Mouse (Mus musculus) adrenal gland, adult 2 months (tissue): ENCODE results near the gene Gatd1. TPM values are rescaled to one million over a fixed set of nuclear protein-coding genes. Genes with fewer than 3 reads are reported as not detected.
"Not testable (repeated sequence)": the region's sequence is repeated elsewhere in the genome, so short reads cannot be mapped to it uniquely, and the experiment has no call there.

Experiments used
- DNase-seq: peaks from one replicate; pipeline ENCODE4 v3.0.0; 2021
- long read RNA-seq: library from polyadenylated mRNA; stranded (forward); transcript quantifications from one replicate; pipeline ENCODE4 v2.0.0, GENCODE M21; 2021
- polyA plus RNA-seq: library from polyadenylated mRNA; depleted of rRNA; stranded (reverse); fragments of >200 nt; gene quantifications from 2 replicates; pipeline ENCODE4 v1.2.3, GENCODE M21; 2012; rRNA removed
- total RNA-seq, 2 experiments: library from RNA; stranded (reverse); gene quantifications; 2 replicates each; pipeline ENCODE4 v1.2.3; 2021

The Gatd1 gene
- total RNA-seq: 10 to 100 TPM; 29.7 to 41.1 TPM
- polyA plus RNA-seq: 49.5 and 58.2 TPM in 2 replicates
- long read RNA-seq, transcript Gatd1-201 (8 exons, 1,898 nt): major isoform, 31 of 34 reads
- long read RNA-seq, partial matches to known transcripts: 0 of 34 reads
- long read RNA-seq, other reads (novel, unspliced or antisense): 1 of 34 reads

DNA sequence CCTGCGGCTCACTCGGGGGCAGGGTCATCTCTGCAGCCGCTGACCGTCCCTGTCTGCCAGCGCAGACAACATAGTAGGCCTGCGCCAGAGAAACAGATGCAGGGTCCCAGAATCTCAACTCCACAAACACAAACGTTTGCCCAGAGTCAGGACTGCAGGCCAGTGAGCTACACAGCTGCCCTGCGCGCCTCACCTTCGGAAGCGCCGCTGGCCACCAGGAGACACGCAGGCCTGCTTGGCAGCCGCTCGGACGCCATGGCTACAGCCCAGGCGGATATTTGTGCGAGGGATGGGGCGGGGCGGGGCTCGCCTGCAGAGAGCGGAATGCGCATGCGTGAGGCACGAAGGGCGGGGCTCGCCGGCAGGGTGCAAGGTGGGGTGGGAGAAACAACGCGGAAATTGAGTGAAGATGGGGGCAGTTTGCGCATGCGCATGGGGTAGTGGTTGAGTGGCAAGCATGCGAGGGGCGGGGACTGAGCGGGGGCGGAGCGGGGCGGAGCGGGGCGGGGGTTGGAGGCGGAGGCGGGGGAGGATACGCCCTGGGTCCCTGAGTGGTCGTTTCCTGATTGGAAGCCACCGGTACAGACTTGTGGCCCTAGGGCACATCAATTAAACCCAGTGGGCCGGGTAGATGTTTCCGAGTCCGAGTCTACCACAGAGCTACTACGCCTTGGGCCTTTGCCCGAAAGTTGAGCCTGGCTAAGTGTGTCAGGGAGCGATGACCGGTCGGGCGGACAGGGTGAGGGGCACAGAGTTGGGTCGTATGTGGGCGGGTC, at the start of gene Gatd1:
Gatd1 (minus strand) TSS at position 328 of the 776 bp plus-strand sequence.
- peak; percentile 99 for DNase-seq

DNA sequence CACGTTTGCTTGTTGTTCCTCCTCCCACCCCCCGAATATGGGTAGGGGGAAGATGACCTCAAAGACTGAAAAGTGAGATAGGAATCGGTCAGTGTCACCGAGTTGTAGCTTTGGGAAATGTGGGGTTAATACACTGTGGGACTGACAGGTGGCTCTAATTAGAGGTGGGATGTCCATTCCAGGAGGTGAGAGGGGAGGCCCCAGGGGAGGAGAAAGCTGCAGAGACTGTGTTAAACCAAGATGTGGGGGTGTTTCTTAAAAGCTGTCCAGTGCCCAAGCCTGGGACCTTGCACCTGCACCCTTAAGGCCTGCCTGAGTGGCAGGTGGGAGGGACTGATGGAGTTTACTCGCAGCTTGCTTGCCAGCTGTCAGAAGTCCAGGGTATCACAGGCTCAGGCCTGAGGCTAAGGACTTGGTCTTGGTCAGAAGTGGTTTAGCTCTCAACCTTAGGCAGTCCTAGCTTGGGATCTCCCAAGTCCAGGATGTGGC, 48.4 kb upstream of the Gatd1 start:
- peak; percentile 41 for DNase-seq

DNA sequence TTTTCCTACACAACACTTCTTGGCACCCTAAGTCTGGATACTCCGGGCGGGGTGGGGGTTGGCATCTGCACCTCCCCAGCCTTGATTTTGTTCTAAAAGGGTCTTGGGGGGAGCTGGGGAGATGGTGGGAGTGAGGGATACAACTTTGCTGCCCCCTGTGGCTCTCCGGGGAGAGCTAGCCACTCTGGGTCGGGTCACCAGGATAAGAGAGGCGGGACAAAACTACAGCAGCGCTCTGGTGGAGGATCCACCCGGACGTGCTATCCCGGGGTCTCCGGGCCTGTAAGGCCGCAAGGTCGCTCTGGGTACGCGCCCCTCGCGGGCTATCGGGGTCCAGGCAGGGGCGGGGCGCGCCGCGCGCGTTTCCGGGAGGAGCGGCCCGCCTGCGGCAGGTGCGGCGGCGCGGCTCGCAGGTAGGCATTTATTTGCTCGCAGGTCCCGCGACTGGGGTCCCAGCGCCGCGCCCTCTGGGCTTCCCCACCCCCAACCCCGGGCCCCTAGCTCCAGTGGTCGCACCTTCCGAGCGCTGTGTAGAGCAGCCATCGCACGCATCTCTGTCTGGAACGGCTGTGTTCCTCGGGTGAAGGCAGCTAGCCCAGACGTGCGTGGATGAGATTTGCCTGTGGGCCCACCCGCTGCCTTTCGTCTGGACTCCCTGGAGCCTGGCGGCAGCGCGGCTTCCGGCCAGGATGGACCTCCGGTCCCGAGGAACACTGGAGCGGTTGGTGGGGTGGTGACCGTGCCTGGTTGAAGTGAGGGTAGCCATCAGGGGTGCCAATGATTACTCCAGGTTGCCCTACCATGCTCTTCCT, 47.8 kb upstream of the Gatd1 start:
- DNase-seq: peak; percentile 44

DNA sequence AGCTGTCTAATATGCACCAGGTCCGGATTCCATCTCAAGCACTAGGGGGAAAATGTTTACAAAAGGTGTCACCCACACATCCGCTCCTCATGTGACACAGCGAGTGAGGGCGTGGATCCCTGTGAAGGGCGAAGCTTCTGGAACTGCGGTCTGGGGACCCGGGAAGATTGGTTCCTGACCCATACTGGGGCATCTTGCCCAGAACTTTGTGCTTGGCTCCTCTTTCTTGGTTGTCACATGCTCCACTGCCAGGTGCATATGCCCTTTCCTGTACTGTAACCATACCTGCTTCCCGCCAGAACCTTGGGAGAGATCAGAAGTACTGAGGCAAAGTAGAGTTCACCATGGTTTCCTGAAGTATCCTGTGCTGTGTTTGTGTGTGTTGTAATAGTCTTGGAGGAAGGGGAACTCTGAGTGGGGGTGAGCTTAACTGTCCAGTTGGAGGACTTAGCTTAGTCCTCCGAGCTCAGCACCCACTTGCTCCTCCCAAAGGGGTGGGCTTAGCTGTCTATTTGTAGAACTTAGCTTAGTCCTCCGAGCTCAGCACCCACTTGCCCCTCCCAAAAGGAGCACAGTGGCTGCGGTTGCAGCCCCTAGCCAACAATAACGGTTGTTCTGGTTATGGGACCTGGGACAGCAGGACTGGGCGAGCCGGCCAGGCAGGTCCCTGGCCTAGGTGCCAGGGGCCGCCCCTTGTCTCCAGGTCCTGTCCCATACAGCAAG, 46.6 kb upstream of the Gatd1 start, which contains the start of gene Cracr2b:
Cracr2b (plus strand) TSS at position 704 of the 723 bp plus-strand sequence.
- peak; percentile 36 for DNase-seq

DNA sequence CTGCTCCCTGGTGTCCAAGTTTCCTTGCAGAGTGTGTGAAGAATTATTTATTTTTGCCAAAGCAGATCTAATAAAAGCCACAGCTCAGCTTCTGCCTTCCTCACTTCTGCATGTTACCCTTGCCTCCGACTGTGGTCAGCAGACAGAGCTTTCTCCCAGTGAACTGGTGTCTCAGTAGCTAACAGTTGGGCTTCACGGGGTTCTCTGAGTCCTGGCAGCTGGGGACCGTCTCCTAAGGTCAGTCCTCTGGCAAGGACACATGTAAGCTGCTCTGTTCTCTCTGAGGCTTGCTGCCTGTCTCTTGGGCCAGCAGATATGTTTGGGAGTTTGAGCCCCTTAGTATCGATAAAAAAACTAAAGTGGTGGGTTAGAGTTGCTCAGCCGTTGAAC, 46.1 kb upstream of the Gatd1 start:
- DNase-seq: peak; percentile 2

GRCm38 (mm10) chr7:141459301-141459711, 45.4 kb upstream of the Gatd1 start:
- peak; percentile 31 for DNase-seq

DNA sequence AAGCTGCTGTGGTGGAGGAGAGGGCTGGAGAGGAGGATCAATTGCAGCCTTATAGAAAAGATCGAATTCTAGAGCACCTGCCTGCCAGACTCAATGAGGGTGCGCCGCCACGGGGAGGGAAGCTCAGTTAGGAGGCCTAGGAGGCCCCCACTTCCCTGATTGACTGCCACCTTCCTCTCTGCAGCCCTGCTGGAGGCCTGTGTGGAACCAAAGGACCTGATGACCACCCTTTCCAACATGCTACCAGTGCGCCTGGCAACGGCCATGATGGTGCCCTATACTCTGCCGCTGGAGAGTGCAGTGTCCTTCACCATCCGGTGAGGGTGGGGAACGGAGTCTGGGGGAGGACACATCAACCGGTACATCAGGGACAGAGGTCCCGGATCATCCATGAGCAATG, 44.7 kb upstream of the Gatd1 start:
- DNase-seq: no peak

DNA sequence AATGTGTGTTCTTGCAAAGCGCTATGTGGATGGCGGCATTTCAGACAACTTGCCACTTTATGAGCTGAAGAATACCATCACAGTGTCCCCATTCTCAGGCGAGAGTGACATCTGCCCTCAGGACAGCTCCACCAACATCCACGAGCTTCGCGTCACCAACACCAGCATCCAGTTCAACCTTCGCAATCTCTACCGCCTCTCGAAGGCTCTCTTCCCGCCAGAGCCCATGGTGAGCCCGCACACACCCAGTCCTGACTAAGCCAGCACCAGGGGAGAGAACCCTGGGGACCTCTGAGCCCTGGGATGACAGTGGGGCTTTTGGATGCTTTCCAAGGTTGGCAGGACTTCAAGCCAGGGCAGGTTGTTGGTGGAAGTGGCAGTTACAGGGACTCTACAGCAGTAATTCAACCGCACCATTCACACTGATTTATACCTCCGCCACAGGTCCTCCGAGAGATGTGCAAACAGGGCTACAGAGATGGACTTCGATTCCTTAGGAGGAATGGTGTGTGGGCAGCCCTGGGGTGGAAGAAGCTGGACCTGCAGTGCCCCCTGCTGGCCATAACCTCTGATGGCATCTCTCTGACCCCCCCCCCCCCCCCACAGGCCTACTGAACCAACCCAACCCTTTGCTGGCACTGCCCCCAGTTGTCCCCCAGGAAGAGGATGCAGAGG, 44.2 kb upstream of the Gatd1 start:
- peak; percentile 71 for DNase-seq

- no peak for DNase-seq
Measured at GRCm38 (mm10) chr7:141457236-141457635, 43.3 kb upstream of the Gatd1 start.

DNA sequence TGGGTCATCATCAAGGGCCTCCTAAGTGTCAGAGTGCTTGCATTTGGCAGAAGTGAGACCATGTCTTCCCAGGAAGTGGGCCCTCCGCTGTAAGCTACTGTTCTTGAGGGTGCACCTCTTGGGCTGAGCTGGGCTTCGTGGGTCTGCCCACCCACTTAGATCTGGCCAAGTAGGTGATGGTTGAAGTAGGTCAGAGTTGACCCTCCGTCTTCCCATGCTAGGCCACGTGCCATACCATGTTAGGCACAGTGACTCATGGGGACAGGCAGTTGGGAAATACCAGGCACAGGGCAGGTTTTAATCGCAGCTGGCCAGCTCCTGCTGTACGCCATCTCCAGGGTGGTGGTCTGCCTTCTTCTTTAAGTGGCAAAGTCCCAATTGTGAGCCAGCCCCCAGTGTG, 42.8 kb upstream of the Gatd1 start:
- peak; percentile 87 for DNase-seq

- DNase-seq: peak; percentile 89
Measured at GRCm38 (mm10) chr7:141455610-141456314, 41.8 kb upstream of the Gatd1 start.

- peak; percentile 98 for DNase-seq
Measured at GRCm38 (mm10) chr7:141454967-141455551, 41.1 kb upstream of the Gatd1 start, which contains the start of gene Pnpla2. Gene Pnpla2 (plus strand): TSS chr7:141455198.

DNA sequence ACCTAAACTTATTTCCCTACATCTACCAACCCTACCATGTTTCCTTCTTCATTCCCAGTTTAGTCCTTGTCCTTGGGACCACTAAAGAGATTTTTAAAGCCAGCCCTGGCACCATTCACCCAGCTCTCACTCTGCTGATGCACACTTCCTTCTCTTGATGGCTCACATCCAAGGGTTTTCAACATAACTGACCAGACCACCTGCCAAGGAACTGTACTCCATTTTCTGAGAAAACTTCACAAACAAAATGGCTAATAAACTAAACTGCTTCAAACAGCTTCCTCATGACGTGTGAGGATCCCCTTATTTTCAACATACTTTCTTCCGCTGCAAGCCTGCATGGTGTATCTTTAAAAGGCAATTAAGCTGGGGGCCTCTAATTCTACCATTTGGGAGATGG, 39.7 kb upstream of the Gatd1 start:
- DNase-seq: no peak

DNA sequence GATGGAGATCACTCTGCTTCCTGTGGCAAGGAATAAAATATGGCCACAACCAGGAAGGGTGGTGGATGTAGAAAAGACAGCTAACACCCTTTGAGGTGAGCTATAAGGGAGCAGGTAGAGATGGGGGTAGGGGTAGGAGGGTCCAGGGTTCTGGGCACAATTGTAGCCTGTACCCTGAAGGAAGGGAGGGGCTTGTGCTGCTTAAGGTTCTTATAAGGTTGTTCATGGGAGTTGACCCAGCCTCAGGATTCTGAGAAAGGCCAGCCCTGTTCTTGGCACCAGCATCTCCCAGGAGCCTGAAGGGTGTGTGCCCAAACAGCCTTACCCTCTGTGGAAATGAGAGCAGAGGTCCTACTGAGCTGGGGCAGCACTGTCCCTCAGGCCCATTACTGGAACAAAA, 38.0 kb upstream of the Gatd1 start:
- no peak for DNase-seq

DNA sequence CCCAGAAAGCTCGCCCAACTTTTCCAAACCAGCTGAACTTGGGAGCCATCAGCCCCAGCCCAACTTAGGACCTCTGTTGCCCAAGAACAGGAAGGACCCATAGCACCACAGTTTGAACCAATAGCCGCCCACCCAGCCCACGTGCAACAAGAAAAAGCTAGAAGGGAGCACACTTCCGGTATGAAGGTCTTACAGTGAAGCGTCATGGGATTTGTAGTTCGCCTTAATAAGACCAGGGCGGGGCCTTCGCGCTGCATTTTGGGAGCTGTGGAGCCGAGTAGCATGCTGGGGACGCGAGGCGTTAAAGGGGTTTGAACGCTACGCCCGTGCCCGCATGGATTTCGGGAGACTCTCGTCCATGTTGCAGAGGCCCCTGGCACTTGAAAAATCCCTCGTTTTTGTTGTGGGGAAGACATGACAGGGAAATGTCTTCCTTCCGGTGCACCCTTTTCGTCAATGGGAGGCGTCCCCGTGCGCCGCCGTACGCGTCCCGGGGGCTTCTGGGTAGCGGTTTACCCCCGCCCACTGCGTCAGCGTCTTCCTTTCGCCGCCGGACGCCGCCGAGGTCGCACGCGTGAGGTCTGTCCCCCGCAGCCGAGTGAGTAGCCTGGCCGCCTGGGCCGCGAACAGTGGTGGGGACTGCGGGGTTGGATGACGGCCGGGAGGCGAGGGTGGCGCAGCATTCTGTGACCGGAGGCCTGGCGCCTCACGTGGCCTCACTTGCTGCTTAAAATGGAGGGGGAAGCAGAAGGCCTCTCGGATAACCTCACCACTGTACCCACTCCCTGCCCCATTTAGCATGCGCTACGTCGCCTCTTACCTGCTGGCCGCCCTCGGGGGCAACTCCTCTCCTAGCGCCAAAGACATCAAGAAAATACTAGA, 33.4 kb upstream of the Gatd1 start, which contains the start of gene Rplp2:
Rplp2 (plus strand) TSS at position 261 of the 882 bp plus-strand sequence.
- peak; percentile 97 for DNase-seq

DNA sequence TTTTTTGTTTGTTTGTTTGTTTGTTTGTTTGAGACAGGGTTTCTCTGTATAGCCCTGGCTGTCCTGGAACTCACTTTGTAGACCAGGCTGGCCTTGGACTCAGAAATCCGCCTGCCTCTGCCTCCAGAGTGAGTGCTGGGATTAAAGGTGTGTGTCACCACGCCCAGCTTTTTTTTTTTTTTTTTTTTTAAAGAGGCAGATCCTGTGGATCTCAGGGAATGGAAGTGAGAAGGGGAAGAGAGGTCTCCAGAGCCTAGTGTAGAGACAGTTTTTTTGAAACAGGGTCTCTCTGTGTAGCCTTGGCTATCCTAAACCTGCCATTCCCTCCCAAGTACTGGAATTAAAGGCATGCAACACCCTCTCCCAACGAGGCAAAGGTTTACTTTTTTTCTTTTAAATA, 32.4 kb upstream of the Gatd1 start:
- not testable (repeated sequence) for DNase-seq

DNA sequence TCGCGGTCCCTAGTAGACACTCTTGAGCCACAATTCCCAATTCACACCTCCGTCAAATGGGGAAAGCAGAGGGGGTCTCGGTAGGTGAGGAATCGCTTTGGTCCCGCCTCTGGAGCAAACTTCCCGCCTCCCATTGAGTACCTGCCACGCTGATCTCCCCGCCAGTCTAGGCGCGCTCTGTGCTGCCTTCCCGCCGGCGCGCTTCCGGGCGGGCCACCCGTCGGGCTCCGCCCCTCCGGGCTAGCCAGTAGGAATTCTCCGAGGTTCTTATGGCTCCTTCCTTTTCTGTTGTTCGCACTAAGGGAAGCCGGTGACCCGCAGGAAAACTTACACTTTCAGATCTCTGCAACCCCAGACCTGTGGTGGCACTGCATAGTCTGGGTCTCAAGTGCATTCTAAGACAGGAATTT, 29.9 kb upstream of the Gatd1 start, which contains the start of gene Pidd1:
Pidd1 (minus strand) TSS at position 198 of the 410 bp plus-strand sequence.
- DNase-seq: peak; percentile 85

DNA sequence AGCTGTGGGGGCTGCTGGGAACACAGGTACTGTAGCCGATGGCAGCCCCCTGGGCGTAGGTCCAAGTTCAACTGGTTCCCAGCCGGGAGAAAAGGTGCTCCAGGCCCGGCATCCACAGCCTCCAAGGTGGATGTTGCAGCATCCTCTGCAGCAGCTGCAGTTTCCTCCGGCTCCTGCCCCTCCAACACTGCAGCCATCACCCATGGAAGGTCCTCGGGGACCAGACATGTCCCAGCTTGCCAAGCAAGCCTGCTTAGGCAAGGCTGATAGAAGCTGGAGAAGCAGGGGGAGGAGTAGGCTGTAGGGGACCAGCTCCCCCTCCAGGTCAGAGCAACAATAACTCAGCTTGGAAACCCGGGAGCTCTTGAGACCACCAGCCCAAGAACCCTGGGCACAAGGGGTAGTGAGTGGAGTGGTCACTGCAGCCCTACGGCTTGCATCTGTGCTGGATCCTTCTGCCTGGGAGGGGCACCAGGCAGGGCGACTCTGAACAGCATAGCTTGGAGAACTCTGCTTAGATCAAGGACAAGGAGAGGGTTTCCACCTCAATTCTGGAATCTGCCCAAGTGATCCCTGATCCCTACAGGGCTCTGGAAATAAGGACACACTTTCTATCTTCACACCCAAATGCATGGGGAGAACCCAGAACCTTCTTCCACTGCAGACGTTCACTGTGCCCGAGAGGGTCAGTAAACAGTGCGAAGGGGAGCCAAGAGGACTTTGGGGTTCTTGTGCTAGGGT, 29.3 kb upstream of the Gatd1 start:
- peak; percentile 22 for DNase-seq
